Mouse (Mus musculus): ENCODE measurements at regions not wholly inside any gene's neighbourhood (a gene's known extent, or its start where the extent isn't known, plus 50 kb on each side); places are given as distances from the start of the nearest gene placed in this dataset.

- Histone ChIP-seq H3K27ac (no peak overlapping the region), H3K4me3 (no peak overlapping the region)
- no peak for DNase-seq (ENCODE audit: extremely low spot score in 1 of 2, low spot score in 2 of 2)
- intact Hi-C loops (cut with DNase I): no loop called here
- TF ChIP-seq CTCF (IDR thresholded peaks at IDR 0.05): no peak
These were observed 63.8 kb upstream of the Cblb start for GRCm38 (mm10) chr16:51967051-51967845.
